Mouse (Mus musculus) A20 (cell line): Measurements from ENCODE around the gene Znrd1.

Experiments used
- DNase-seq: peaks from one replicate; pipeline ENCODE4 v3.0.0-alpha.2; 2011; ENCODE audit warnings: low read depth, low spot score

Znrd1 gene

GRCm38 (mm10) chr17:36927496-36928120 is 30.8 kb downstream of the Znrd1 start:
- no peak for DNase-seq

GRCm38 (mm10) chr17:36923491-36923890 is 34.9 kb downstream of the Znrd1 start:
- DNase-seq = no peak

- no peak for DNase-seq
Measured at GRCm38 (mm10) chr17:36922715-36923114, 35.6 kb downstream of the Znrd1 start.

- no peak for DNase-seq
Measured at GRCm38 (mm10) chr17:36920239-36920638, 38.1 kb downstream of the Znrd1 start.

DNA sequence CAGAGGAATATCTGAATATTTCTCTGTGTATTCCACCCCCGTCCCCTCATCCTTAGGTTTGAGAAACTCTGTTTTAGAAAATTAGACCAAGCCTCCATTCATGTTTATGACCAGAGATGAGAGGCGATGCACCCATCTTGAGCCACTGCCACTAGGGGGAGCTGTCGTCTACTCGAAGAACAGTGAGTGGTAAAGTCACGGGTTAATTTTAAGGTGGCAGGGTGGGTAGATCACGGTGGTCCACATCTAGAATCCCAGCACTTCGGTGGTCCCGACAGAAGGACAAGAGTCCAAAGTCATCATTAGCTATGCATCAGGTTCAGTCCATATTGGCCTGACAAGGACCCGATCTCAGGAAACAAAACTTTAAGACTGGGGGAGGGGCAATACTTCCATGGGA is 43.3 kb downstream of the Znrd1 start:
- DNase-seq = peak; percentile 62

DNA sequence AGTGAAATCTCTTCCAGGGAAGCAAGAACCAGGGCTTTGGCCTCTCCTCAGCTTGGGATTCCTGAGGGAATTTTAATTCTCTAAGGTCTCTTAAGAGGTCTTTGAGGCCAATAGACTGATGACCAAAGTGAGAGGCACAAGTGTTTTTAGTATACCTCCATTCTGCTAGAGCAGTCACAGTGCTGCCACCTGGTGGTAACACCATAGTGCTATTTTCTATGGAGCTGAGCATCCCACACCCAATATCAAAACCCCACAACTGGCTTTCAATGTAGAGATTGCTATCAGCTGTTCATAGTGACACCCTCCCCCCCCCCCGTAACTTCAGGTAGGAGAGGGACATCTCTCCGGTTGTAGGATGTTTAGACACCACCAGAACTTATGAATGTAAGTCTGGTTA is 44.3 kb downstream of the Znrd1 start:
- DNase-seq = peak; percentile 79

DNA sequence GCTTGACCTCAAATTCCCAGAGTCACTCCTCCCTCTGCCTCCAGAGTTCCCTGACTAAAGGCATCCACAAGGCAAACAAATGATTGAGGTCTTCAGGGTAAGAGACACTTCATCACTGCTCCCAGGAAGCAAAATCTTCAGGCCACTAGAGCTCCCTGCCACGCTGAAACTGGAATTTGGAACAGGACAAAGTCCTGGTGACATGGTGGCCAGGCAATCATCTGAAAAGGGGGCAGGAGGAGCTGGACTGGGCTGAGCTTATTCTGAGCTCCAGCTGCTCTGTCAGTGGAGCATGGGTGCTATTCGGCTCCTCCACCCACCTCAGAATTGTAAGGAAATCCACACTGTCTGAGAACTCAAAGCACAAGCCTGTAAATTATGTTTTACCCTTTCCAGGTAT is 46.3 kb downstream of the Znrd1 start:
- DNase-seq = no peak

DNA sequence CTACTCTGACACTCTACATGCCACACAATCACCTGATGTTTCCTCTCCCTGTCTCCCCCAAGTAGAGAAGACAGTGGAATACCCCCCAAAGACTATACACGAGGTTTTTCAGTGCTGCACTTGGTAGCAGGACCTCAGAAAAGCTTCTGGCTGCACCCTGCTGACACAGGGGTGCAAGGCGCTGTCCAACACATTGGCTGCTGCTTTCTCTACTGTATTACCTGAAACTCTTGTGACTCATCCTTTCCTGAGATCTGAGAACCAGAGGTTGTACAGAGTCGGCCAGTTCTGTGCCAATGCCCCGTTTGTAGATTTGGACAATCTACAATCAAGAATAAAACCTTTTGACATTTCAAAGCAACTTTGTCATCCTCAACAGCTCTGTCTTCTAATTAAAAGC is 48.6 kb downstream of the Znrd1 start:
- no peak for DNase-seq

DNA sequence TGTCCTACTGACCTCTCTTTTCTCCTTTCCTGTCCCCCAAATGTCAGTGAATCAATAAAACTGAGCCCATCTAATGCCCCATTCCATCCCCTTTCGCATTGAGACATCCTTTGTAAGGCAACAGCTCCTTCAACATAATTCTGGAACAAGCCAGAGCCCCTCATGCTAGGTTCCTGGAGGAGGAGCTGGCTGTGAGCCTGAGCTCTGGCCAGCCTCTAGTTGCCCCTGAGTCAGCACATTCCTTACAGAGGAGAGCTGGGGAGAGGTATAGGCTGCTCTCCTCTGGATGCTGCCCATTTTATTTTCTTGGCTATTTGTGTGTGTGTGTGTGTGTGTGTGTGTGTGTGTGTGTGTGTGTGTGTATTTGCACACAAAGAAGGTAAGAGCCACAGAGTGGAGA is 50.1 kb downstream of the Znrd1 start:
- DNase-seq = no peak
